Mouse (Mus musculus) limb, embryonic 12.5 days (tissue): ENCODE measurements at regions not wholly inside any gene's neighbourhood (a gene's known extent, or its start where the extent isn't known, plus 50 kb on each side); places are given as distances from the start of the nearest gene placed in this dataset.

Source experiments
- ATAC-seq: fragments of 200-750 bp; cut with Nextera tagmentation; 2 replicates; pipeline ENCODE4 v1.8.0; 2017; ENCODE audit warnings: low read depth, moderate TSS enrichment; ENCODE audit not compliant: insufficient number of reproducible peaks, insufficient read depth, low FRiP score, low TSS enrichment
- H3K27ac ChIP-seq: fragments of 300-500 bp; sonication (generic); 2 replicates; pipeline ENCODE4 v1.5.1; 2016; ENCODE audit warnings: mild to moderate bottlenecking, moderate library complexity
- H3K27me3 ChIP-seq: fragments of 300-500 bp; sonication (generic); 2 replicates; pipeline ENCODE4 v1.6.1; 2016; ENCODE audit warnings: mild to moderate bottlenecking, moderate library complexity
- H3K36me3 ChIP-seq: fragments of 300-500 bp; sonication (generic); 2 replicates; pipeline ENCODE4 v1.6.1; 2016; ENCODE audit warnings: mild to moderate bottlenecking, moderate library complexity
- H3K4me1 ChIP-seq: fragments of 300-500 bp; sonication (generic); replicated peaks from 2 replicates; pipeline ENCODE4 v1.6.1; 2016
- H3K4me2 ChIP-seq: fragments of 300-500 bp; sonication (generic); 2 replicates; pipeline ENCODE4 v1.6.1; 2016; ENCODE audit warnings: mild to moderate bottlenecking, moderate library complexity
- H3K4me3 ChIP-seq: fragments of 300-500 bp; sonication (generic); replicated peaks from 2 replicates; pipeline ENCODE4 v1.5.1; 2016; ENCODE audit warnings: mild to moderate bottlenecking
- H3K9ac ChIP-seq: fragments of 300-500 bp; sonication (generic); replicated peaks from 2 replicates; pipeline ENCODE4 v1.6.1; 2016; ENCODE audit warnings: mild to moderate bottlenecking, moderate library complexity
- H3K9me3 ChIP-seq: fragments of 300-500 bp; sonication (generic); 2 replicates; pipeline ENCODE4 v1.6.1; 2016; ENCODE audit warnings: mild to moderate bottlenecking, moderate library complexity
- WGBS: fragments of 180-500 bp; shearing (Covaris S2); methylation state at CpG from one replicate; pipeline ENCODE4 v1.1.7; 2016; 5-methylcytosine and 5-hydroxymethylcytosine counted together

GRCm38 (mm10) chr3:38207867-38208266, 276.8 kb downstream of the Ankrd50 start:
- Histone ChIP-seq H3K27ac (no peak overlapping the region), H3K9me3 (no peaks in the 10 kb centered on the region), H3K4me2 (no peak overlapping the region), H3K9ac (no peak overlapping the region), H3K36me3 (no peaks in the 10 kb centered on the region), H3K4me3 (no peak overlapping the region), H3K27me3 (no peaks in the 10 kb centered on the region), H3K4me1 (peaks cover 3% of the 10 kb centered on the region; the same call in 1 of the 2 replicates)
- 90% methylated on average over 1 of the region's 1 CpGs for WGBS
- no peak for ATAC-seq

GRCm38 (mm10) chr3:38201861-38202656, 282.6 kb downstream of the Ankrd50 start:
- Histone ChIP-seq H3K4me3 (no peak overlapping the region), H3K9ac (no peak overlapping the region), H3K27ac (no peak overlapping the region), H3K4me2 (no peak overlapping the region), H3K4me1 (no peaks in the 10 kb centered on the region), H3K9me3 (no peaks in the 10 kb centered on the region), H3K27me3 (no peaks in the 10 kb centered on the region), H3K36me3 (no peaks in the 10 kb centered on the region)
- WGBS = 59% methylated on average over 10 of the region's 10 CpGs
- no peak for ATAC-seq

GRCm38 (mm10) chr3:38194001-38194400, 290.6 kb downstream of the Ankrd50 start:
- no peak overlapping the region for H3K27ac ChIP-seq
- no peaks in the 10 kb centered on the region for H3K9me3 ChIP-seq
- H3K9ac ChIP-seq = no peak overlapping the region
- no peak overlapping the region for H3K4me3 ChIP-seq
- no peak overlapping the region for H3K4me2 ChIP-seq
- no peaks in the 10 kb centered on the region for H3K4me1 ChIP-seq
- ATAC-seq = no peak
- no peaks in the 10 kb centered on the region for H3K36me3 ChIP-seq
- no peaks in the 10 kb centered on the region for H3K27me3 ChIP-seq
- 77% methylated on average over 4 of the region's 4 CpGs for WGBS

- Histone ChIP-seq H3K4me3 (no peak overlapping the region), H3K36me3 (no peaks in the 10 kb centered on the region), H3K27ac (no peak overlapping the region), H3K4me2 (no peak overlapping the region), H3K9me3 (no peaks in the 10 kb centered on the region), H3K4me1 (no peaks in the 10 kb centered on the region), H3K9ac (no peak overlapping the region), H3K27me3 (no peaks in the 10 kb centered on the region)
- 87% methylated on average over 3 of the region's 3 CpGs for WGBS
- no peak for ATAC-seq
These were observed 297.2 kb downstream of the Ankrd50 start for GRCm38 (mm10) chr3:38187406-38187896.

GRCm38 (mm10) chr3:38186503-38186902, 298.1 kb downstream of the Ankrd50 start:
- Histone ChIP-seq H3K9ac (no peak overlapping the region), H3K9me3 (no peaks in the 10 kb centered on the region), H3K36me3 (no peaks in the 10 kb centered on the region), H3K27me3 (no peaks in the 10 kb centered on the region), H3K27ac (no peak overlapping the region), H3K4me2 (no peak overlapping the region), H3K4me1 (no peaks in the 10 kb centered on the region), H3K4me3 (no peak overlapping the region)
- WGBS = 83% methylated on average over 1 of the region's 1 CpGs
- no peak for ATAC-seq

- Histone ChIP-seq H3K36me3 (no peaks in the 10 kb centered on the region), H3K9me3 (no peaks in the 10 kb centered on the region), H3K27ac (no peak overlapping the region), H3K4me3 (no peak overlapping the region), H3K9ac (no peak overlapping the region), H3K27me3 (no peaks in the 10 kb centered on the region), H3K4me2 (no peak overlapping the region), H3K4me1 (peaks cover 2% of the 10 kb centered on the region; the same call in 1 of the 2 replicates)
- ATAC-seq = no peak
These were observed 306.3 kb downstream of the Ankrd50 start for GRCm38 (mm10) chr3:38178295-38178694.

GRCm38 (mm10) chr3:38175946-38176345, 308.7 kb downstream of the Ankrd50 start:
- H3K27ac ChIP-seq = no peak overlapping the region
- H3K9me3 ChIP-seq = no peaks in the 10 kb centered on the region
- no peak overlapping the region for H3K4me2 ChIP-seq
- WGBS = 84% methylated on average over 12 of the region's 12 CpGs
- no peak for ATAC-seq
- H3K27me3 ChIP-seq = no peaks in the 10 kb centered on the region
- H3K9ac ChIP-seq = no peak overlapping the region
- H3K36me3 ChIP-seq = no peaks in the 10 kb centered on the region
- peaks cover 2% of the 10 kb centered on the region; the same call in 1 of the 2 replicates for H3K4me1 ChIP-seq
- no peak overlapping the region for H3K4me3 ChIP-seq

- WGBS = 80% methylated on average over 8 of the region's 8 CpGs
- Histone ChIP-seq H3K4me3 (no peak overlapping the region), H3K9ac (no peak overlapping the region), H3K36me3 (no peaks in the 10 kb centered on the region), H3K9me3 (no peaks in the 10 kb centered on the region), H3K4me1 (peaks cover 2% of the 10 kb centered on the region; the same call in 1 of the 2 replicates), H3K27ac (no peak overlapping the region), H3K4me2 (no peak overlapping the region), H3K27me3 (no peaks in the 10 kb centered on the region)
- no peak for ATAC-seq
These were observed 309.8 kb downstream of the Ankrd50 start for GRCm38 (mm10) chr3:38174735-38175280.

GRCm38 (mm10) chr3:38152408-38152807, 332.2 kb downstream of the Ankrd50 start:
- Histone ChIP-seq H3K36me3 (no peaks in the 10 kb centered on the region), H3K27ac (no peak overlapping the region), H3K9ac (no peak overlapping the region), H3K9me3 (no peaks in the 10 kb centered on the region), H3K4me3 (no peak overlapping the region), H3K4me1 (peaks cover 7% of the 10 kb centered on the region; the same call in 1 of the 2 replicates), H3K27me3 (no peaks in the 10 kb centered on the region), H3K4me2 (no peak overlapping the region)
- WGBS = 82% methylated on average over 1 of the region's 1 CpGs
- ATAC-seq = no peak

GRCm38 (mm10) chr3:38151821-38152220, 332.8 kb downstream of the Ankrd50 start:
- no peaks in the 10 kb centered on the region for H3K9me3 ChIP-seq
- H3K36me3 ChIP-seq = no peaks in the 10 kb centered on the region
- H3K4me1 ChIP-seq = peaks cover 7% of the 10 kb centered on the region; the same call in 1 of the 2 replicates
- H3K4me2 ChIP-seq = no peak overlapping the region
- H3K27ac ChIP-seq = no peak overlapping the region
- H3K4me3 ChIP-seq = no peak overlapping the region
- 89% methylated on average over 6 of the region's 6 CpGs for WGBS
- no peak for ATAC-seq
- no peak overlapping the region for H3K9ac ChIP-seq
- H3K27me3 ChIP-seq = no peaks in the 10 kb centered on the region

GRCm38 (mm10) chr3:38146663-38147062, 338.0 kb downstream of the Ankrd50 start:
- Histone ChIP-seq H3K27ac (no peak overlapping the region), H3K9ac (no peak overlapping the region)
- 84% methylated on average over 2 of the region's 2 CpGs for WGBS

More at GRCm38 (mm10) chr3:38146663-38147062, 338.0 kb downstream of the Ankrd50 start:
- no peak for ATAC-seq
- H3K27me3 ChIP-seq = no peaks in the 10 kb centered on the region
- H3K4me2 ChIP-seq = no peak overlapping the region
- no peaks in the 10 kb centered on the region for H3K9me3 ChIP-seq
- no peak overlapping the region for H3K4me3 ChIP-seq
- H3K36me3 ChIP-seq = no peaks in the 10 kb centered on the region
- H3K4me1 ChIP-seq = peaks cover 13% of the 10 kb centered on the region
